Mouse (Mus musculus): Measurements from ENCODE around the gene Gpr171.

GRCm38 (mm10) chr3:59097421-59097820, 4.2 kb downstream of the Gpr171 start:
- no peak for TF ChIP-seq POLR2A (IDR thresholded peaks at IDR 0.05; ENCODE audit: borderline replicate concordance, extremely low read depth, low read depth, low read length)
- no peak for TF ChIP-seq CTCF (IDR thresholded peaks at IDR 0.05; ENCODE audit: insufficient read depth, low read length)

Data from lung, adult 2 months (tissue).